Mouse (Mus musculus): ENCODE measurements around the gene Tjp1.
A peak's percentile ranks its signal among the peaks of the same experiment; 100 is the strongest.

Tjp1 gene

GRCm38 (mm10) chr7:65389539-65389938 is 138.0 kb downstream of the Tjp1 start:
- DNase-seq (ENCODE audit: extremely low spot score, low spot score), result no peak

DNA sequence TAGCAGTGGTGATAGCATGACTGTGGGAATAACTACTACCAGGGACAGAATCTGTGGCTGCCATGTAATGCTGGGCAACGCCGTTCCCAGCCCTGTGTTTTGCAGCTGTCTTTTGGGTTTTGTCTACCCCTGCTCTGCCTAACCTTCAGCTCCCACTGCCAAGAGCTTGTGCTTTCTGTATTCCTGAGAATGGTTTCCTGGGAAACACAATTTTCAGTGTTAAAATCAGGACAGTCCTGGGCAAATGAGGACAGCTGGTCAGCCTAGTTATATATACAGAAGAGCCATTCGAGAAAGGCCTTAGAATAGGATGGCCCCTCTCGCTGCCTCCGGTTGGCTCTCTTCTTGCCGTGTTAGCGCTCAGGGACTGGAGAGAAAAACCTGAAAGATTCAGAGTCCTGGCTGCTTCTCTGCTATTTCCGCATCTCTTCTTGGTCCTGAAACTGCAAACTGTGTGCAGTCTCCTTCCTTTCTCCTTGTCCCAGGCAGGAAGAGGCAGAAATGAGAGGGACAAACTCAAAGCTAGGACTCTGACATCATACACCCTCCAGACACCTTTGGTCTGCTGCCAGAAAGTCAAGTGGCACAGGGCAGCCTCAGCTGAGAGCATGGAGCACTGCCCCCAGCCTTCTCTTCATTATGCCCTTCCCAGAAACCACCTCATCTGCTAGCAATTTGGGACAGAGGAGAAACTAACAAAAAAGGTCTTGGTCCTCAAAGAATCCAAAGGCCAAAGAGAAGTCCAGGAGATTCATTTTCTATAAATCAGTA is 139.2 kb downstream of the Tjp1 start:
- DNase-seq (ENCODE audit: extremely low spot score, low spot score), result no peak

GRCm38 (mm10) chr7:65387560-65388175 is 139.9 kb downstream of the Tjp1 start:
- DNase-seq (ENCODE audit: extremely low spot score, low spot score), result no peak

GRCm38 (mm10) chr7:65384775-65385174 is 142.8 kb downstream of the Tjp1 start:
- DNase-seq (ENCODE audit: extremely low spot score, low spot score), result no peak

GRCm38 (mm10) chr7:65382515-65383283 is 144.9 kb downstream of the Tjp1 start:
- DNase-seq (ENCODE audit: extremely low spot score, low spot score), result no peak

- no peak for DNase-seq (ENCODE audit: extremely low spot score, low spot score)
Observed at GRCm38 (mm10) chr7:65381896-65382295, 145.7 kb downstream of the Tjp1 start.

GRCm38 (mm10) chr7:65380716-65381115 is 146.9 kb downstream of the Tjp1 start:
- peak; percentile 4 for DNase-seq (ENCODE audit: extremely low spot score, low spot score)

DNA sequence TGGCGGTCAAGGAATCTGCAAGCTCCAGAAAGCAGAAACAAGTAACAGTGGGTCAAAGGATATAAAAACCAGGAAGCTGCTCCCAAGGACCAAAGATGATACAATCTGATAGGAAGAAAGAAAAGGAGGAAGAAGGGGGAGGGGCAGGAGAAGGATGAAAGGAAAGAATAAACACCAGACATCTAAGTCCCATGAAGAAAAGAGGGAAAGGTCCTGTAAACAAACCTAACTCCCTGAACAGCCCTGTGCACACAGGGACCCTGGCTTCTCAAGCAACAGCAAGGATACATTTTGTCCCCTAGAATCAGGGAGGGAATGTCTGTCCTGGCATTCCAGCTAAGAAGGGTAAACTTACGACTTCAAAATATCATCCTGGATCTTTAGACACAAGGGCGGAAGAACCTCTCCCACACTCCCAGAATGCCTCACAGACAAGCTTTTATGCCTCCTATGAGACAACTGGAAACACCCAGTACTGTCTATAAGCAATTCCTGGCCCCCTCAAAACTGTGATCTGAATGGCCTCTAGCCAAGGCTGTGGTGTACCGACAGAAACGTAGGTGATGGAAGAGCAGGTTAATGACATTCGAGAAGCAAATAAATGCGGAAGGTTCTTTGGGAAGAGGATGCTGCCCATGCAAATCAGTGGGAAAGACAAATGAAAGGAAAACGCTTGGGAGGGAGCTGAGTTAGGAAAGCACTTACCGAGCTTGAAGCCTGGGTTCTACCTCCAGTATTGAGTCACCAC is 148.6 kb downstream of the Tjp1 start:
- no peak for DNase-seq (ENCODE audit: extremely low spot score, low spot score)

- no peak for DNase-seq (ENCODE audit: extremely low spot score, low spot score)
Observed at GRCm38 (mm10) chr7:65377521-65377920, 150.1 kb downstream of the Tjp1 start.

- DNase-seq (ENCODE audit: extremely low spot score, low spot score), result no peak
Observed at GRCm38 (mm10) chr7:65375621-65376020, 152.0 kb downstream of the Tjp1 start.

GRCm38 (mm10) chr7:65375176-65375575 is 152.4 kb downstream of the Tjp1 start:
- DNase-seq (ENCODE audit: extremely low spot score, low spot score), result no peak

- DNase-seq (ENCODE audit: extremely low spot score, low spot score), result no peak
Observed at GRCm38 (mm10) chr7:65373336-65373735, 154.2 kb downstream of the Tjp1 start.

DNA sequence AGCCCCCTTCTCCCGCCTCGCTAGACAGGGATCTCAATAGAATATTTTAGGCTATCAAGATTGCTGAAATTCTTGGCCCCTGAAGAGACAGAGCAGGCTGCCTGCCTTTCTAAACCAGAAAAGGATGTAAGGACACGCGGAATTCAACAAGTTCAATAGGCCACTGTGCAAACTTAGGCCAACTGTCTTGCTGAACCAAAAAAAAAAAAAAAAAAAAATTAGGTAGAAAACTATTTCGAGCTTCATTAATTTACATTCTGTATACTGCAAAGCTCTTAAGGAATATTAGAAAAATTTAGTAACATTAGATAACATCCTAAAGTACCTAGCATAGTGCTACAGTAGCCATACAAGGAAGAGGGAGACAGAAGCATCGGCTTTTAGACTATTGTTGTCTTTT is 155.8 kb downstream of the Tjp1 start:
- no peak for DNase-seq (ENCODE audit: extremely low spot score, low spot score)

GRCm38 (mm10) chr7:65370787-65371616 is 156.6 kb downstream of the Tjp1 start:
- DNase-seq (ENCODE audit: extremely low spot score, low spot score), result peak; percentile 89

DNA sequence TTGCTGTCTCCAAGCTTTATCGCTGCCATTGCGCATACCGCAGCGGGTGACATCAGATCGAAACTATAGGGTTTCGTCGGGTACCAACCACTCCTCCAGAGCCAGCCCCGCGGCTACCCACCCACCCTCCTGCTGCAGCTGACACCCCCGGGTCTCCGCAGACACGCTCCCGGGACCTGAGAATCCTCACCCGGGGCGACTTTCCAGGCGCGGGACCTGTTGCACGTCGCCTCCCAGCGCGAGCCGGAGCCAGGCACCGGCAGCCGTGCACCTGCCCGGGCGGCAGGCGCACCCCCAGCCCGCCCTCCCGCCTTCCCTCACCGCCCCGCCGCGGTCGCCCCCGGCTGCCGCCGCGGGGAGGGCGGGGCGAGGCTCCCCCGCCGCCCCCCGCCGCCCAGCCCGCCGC is 157.2 kb downstream of the Tjp1 start:
- DNase-seq (ENCODE audit: extremely low spot score, low spot score), result peak; percentile 72

DNA sequence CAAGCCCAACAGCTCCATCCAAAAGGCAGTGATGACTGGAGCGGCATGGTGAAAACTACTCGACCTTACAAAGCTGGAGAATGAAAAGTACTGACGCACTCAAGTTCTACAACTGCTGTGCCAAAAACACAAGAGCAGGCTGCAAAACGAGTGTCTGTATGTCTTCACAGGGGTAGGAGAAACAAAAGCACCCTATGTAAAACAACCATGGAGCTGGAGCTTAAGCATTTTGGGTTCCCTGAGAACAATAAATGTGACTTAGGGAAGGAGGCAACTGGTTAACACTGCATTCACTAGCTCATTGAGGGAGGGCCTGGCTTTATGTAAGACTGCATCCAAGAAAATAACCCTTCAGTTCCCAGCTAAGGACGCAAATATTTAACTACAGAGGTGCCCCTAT is 158.5 kb downstream of the Tjp1 start:
- DNase-seq (ENCODE audit: extremely low spot score, low spot score), result no peak

- DNase-seq (ENCODE audit: extremely low spot score, low spot score), result no peak
Observed at GRCm38 (mm10) chr7:65367386-65368245, 160.0 kb downstream of the Tjp1 start.

- DNase-seq (ENCODE audit: extremely low spot score, low spot score), result peak; percentile 12
Observed at GRCm38 (mm10) chr7:65366153-65366552, 161.4 kb downstream of the Tjp1 start.

- DNase-seq (ENCODE audit: extremely low spot score, low spot score), result peak; percentile 4
Observed at GRCm38 (mm10) chr7:65365560-65365959, 162.0 kb downstream of the Tjp1 start.

DNA sequence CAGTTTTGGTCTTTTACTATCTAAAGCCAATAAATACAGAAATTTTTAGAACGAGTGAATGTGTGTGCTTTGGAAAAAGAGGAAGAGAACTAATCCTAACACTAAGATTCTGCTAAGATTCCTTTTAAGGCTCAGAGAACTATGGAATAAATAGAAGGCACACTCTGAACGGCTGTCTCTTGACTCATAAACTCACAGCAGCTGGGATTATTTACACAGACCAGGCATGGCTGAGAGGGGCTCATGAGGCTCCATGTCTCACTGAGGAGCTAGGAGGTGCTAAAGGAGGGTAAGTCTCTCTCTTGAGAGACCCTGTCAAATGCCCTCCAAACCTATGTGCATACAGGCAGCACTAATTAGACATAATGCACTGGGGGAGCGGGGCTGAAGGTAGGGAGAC is 167.3 kb downstream of the Tjp1 start:
- DNase-seq (ENCODE audit: extremely low spot score, low spot score), result peak; percentile 6

Data from neural tube, embryonic 10.5 days (tissue).